Mouse (Mus musculus): ENCODE measurements around the gene Chrd.
A peak's percentile ranks its signal among the peaks of the same experiment; 100 is the strongest.

GRCm38 (mm10) chr16:20708939-20709734, 23.8 kb upstream of the Chrd start:
- TF ChIP-seq GATA1 (IDR thresholded peaks at IDR 0.05; ENCODE audit: borderline replicate concordance, low read length) (no peak), CTCF (IDR thresholded peaks at IDR 0.05; ENCODE audit: low read depth, low read length) (peak; percentile 73)

All from G1E (cell line).